Mouse (Mus musculus): Measurements from ENCODE around the gene Tmub2.

GRCm38 (mm10) chr11:102246871-102247270 is 37.9 kb upstream of the Tmub2 start:
- TF ChIP-seq CTCF (IDR thresholded peaks at IDR 0.05; ENCODE audit: low read depth, low read length) (peak; percentile 15; the same call in 1 of the 2 replicates), POLR2A (IDR thresholded peaks at IDR 0.05; ENCODE audit: extremely low read depth, insufficient read depth, low read length) (no peak)
